In the genomic region with DNA sequence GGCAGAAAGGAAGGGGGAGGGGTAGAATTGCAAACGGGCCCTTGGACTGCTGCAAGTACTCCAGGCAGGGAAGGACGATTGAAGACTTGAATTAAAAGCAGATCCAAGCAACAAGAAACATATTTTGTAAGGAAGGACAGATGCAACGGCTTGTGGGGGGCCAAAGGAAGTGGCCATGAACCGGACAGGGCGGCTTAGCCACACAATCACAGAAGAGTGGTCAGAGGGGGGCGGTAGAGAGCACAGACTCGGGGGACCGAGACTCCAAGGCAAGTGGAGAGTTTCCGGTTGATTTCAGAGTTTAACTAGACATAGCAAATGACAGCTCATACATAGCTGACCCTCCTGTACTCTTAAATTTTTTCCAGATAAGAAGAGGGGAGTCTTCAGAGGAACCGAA, we compare ENCODE assay signal across 1 mouse cellular context.
TF ChIP-seq lines count a peak whose summit lies in the region.

No protein-coding gene starts in this region.

TF ChIP-seq in MEL, 35 proteins besides CTCF, POLR2A, EP300 and RAD21 (continued from another document):
- TF ChIP-seq HCFC1 (IDR thresholded peaks at IDR 0.05; ENCODE audit: low read depth, low read length) = no peak
- no peak for TF ChIP-seq TAL1 (IDR thresholded peaks at IDR 0.05; ENCODE audit: low read length)
- TF ChIP-seq SMC3 (IDR thresholded peaks at IDR 0.05; ENCODE audit: low read depth, low read length) = no peak
- no peak for TF ChIP-seq CHD1 (IDR thresholded peaks at IDR 0.05; ENCODE audit: low read depth, low read length)
- no peak for TF ChIP-seq ELF1 (IDR thresholded peaks at IDR 0.05; ENCODE audit: low read depth, low read length)
